In the genomic region with DNA sequence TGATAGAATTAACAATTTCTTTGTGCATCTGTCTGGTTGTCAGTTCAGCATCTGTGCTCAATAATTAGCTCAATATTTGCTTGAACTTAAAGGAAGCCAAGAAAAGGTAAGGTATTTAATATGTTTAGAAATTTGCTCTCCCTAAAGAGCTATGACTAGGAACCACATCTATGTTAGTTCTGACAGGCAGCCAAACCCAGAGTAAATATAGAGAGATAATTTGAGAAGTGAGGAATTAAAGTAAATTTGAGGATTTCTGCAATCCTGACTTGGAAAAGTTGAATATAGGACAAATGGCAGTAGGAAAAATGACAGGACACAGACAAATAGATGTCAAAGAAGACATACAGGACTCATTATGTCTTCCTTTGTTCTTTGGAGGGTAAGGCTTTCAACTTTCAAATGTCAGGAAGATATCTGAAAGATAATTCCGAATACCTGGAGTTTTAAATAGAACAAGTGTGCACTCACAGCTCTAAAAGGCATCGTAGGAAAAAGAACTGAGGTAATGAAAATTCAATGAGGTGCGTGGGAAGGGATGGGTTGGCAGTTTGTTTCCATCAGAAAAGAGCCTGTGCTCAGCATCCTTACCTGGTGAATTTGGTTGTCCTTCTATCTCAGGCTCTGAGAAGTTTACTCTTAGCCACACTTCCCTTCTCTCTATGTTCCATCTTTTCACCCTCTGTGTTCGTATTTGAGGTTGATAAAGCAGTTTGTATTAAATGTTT, we compare ENCODE assay signal across 14 mouse cellular contexts.
"Had no signal": no experiment of that assay in that cellular context is flagged by ENCODE, and none has a peak within 500 bp of the region (broad histone marks: within the 10 kb centered on the region; RNA-seq: fewer than 3 reads in every experiment).

No protein-coding gene starts in this region.

- ATAC-seq: intestine, postnatal 0 days; liver, embryonic 12.5 days; midbrain, embryonic 13.5 days; midbrain, embryonic 16.5 days had no signal

- DNase-seq: kidney, adult 2 months; kidney, postnatal 25 days; liver; lung, adult 18-20 months; lung, postnatal 10 days; lung, postnatal 36 days; retina, postnatal 1 day; right cerebral cortex, postnatal 14 days; right cerebral cortex, postnatal 4 days; thymus, postnatal 25 days had no signal
